Mouse (Mus musculus) left cerebral cortex, postnatal 25 days (tissue): ENCODE measurements around the gene Cyp2d11. TPM values are rescaled to one million over a fixed set of nuclear protein-coding genes. Genes with fewer than 3 reads are reported as not detected.
A peak's percentile ranks its signal among the peaks of the same experiment; 100 is the strongest.
"Not testable (repeated sequence)": the region's sequence is repeated elsewhere in the genome, so short reads cannot be mapped to it uniquely, and the experiment has no call there.

Source experiments
- DNase-seq, 2 experiments: peaks; one replicate each; pipeline ENCODE4 v3.0.0; 2022; ENCODE audit warnings: low spot score in 2 of 2, mixed read lengths in 1 of 2
- intact Hi-C: fragments of 180-260 bp; cut with DNase I; formaldehyde crosslinking; loops from one replicate; pipeline ENCODE4 v1.15.1; 2025
- total RNA-seq, 2 experiments: library from RNA; stranded (reverse); gene quantifications; 2 replicates each; pipeline ENCODE4 v1.2.3; 2021

Gene Cyp2d11
- total RNA-seq, 2 experiments from 2014 or later: 0.53 TPM; not detected in 1

- no peak for DNase-seq
- intact Hi-C loops: no loop called here
Observed at GRCm38 (mm10) chr15:82385729-82386128, 8.1 kb downstream of the Cyp2d11 start.

GRCm38 (mm10) chr15:82382441-82382840 lies 11.4 kb downstream of the Cyp2d11 start:
- DNase-seq: no peak
- intact Hi-C loops: no loop called here

- DNase-seq: no peak
- intact Hi-C loops: no loop called here
Observed at GRCm38 (mm10) chr15:82380714-82381062, 13.1 kb downstream of the Cyp2d11 start.

GRCm38 (mm10) chr15:82379871-82380713 lies 13.7 kb downstream of the Cyp2d11 start, which contains the start of gene Cyp2d22:
Gene Cyp2d22, minus strand, starts transcription at chr15:82380260.
- intact Hi-C loops: no loop called here
- DNase-seq: peak in 1 of 2 experiments; percentile 10

GRCm38 (mm10) chr15:82379511-82379870 lies 14.3 kb downstream of the Cyp2d11 start:
- DNase-seq: no peak
- intact Hi-C loops: no loop called here

GRCm38 (mm10) chr15:82378261-82379180 lies 15.3 kb downstream of the Cyp2d11 start:
- intact Hi-C loops: loop anchor here (1.0 kb wide), 1 partner anchor 39 kb away; no protein-coding TSS in a partner anchor
- no peak for DNase-seq

GRCm38 (mm10) chr15:82377701-82378100 lies 16.1 kb downstream of the Cyp2d11 start:
- intact Hi-C loops: loop anchor here (1.0 to 2.0 kb wide), 2 partner anchors 23 to 40 kb away; partner anchors contain the start of gene Ndufa6
- DNase-seq: no peak

GRCm38 (mm10) chr15:82376393-82377138 lies 17.3 kb downstream of the Cyp2d11 start:
- intact Hi-C loops: loop anchor here (2.0 kb wide), 1 partner anchor 22 kb away; the partner anchor contains the start of gene Ndufa6

GRCm38 (mm10) chr15:82375855-82376254 lies 18.0 kb downstream of the Cyp2d11 start:
- intact Hi-C loops: loop anchor here (2.0 kb wide), 1 partner anchor 21 kb away; the partner anchor contains the start of gene Ndufa6
- no peak for DNase-seq

More at GRCm38 (mm10) chr15:82376393-82377138, 17.3 kb downstream of the Cyp2d11 start:
- peak; percentile 41 to 77 for DNase-seq

GRCm38 (mm10) chr15:82374437-82374836 lies 19.4 kb downstream of the Cyp2d11 start:
- intact Hi-C loops: no loop called here
- no peak for DNase-seq

- no peak for DNase-seq
- intact Hi-C loops: no loop called here
Observed at GRCm38 (mm10) chr15:82372991-82373390, 20.8 kb downstream of the Cyp2d11 start.

- intact Hi-C loops: no loop called here
- no peak for DNase-seq
Observed at GRCm38 (mm10) chr15:82372446-82372845, 21.4 kb downstream of the Cyp2d11 start.

GRCm38 (mm10) chr15:82368851-82369250 lies 25.0 kb downstream of the Cyp2d11 start:
- DNase-seq: no peak
- intact Hi-C loops: no loop called here

GRCm38 (mm10) chr15:82368146-82368545 lies 25.7 kb downstream of the Cyp2d11 start:
- DNase-seq: no peak
- intact Hi-C loops: no loop called here

- DNase-seq, intact Hi-C loops: not testable (repeated sequence)
Observed at GRCm38 (mm10) chr15:82364561-82364960, 29.3 kb downstream of the Cyp2d11 start.

GRCm38 (mm10) chr15:82363801-82364200 lies 30.0 kb downstream of the Cyp2d11 start:
- DNase-seq, intact Hi-C loops: not testable (repeated sequence)

- no peak for DNase-seq
- intact Hi-C loops: no loop called here
Observed at GRCm38 (mm10) chr15:82362234-82362633, 31.6 kb downstream of the Cyp2d11 start.

- intact Hi-C loops: no loop called here
Observed at GRCm38 (mm10) chr15:82361459-82362018, 32.3 kb downstream of the Cyp2d11 start.

More at GRCm38 (mm10) chr15:82361459-82362018, 32.3 kb downstream of the Cyp2d11 start:
- DNase-seq: no peak
